Mouse (Mus musculus): Measurements from ENCODE around the gene Psme1. TPM values are rescaled to one million over a fixed set of nuclear protein-coding genes. Genes with fewer than 3 reads are reported as not detected.

Gene Psme1
- 214 and 228 TPM in 2 replicates for polyA plus RNA-seq (2015; fragmentation: Nextera tagmentation; extraction: Ambion mirVana)

GRCm38 (mm10) chr14:55577871-55578667, at the start of gene Psme1:
TSS of gene Psme1 (plus strand) at chr14:55578123.
- Histone ChIP-seq H3K4me2 (peak within 1 kb of the TSS; percentile 91), H3K9me3 (replicated peaks) (no peaks in the 10 kb centered on the region), H3K9ac (replicated peaks) (peak within 1 kb of the TSS; percentile 87), H3K36me3 (peaks cover 21% of the 10 kb centered on the region), H3K27ac (replicated peaks) (peak within 1 kb of the TSS; percentile 89), H3K27me3 (replicated peaks) (no peaks in the 10 kb centered on the region), H3K4me1 (peaks cover 18% of the 10 kb centered on the region), H3K4me3 (replicated peaks) (peak within 1 kb of the TSS; percentile 74)
- ATAC-seq (ENCODE audit: low FRiP score) = peak; percentile 92
- WGBS = under 1% methylated on average over 32 of the region's 32 CpGs

DNA sequence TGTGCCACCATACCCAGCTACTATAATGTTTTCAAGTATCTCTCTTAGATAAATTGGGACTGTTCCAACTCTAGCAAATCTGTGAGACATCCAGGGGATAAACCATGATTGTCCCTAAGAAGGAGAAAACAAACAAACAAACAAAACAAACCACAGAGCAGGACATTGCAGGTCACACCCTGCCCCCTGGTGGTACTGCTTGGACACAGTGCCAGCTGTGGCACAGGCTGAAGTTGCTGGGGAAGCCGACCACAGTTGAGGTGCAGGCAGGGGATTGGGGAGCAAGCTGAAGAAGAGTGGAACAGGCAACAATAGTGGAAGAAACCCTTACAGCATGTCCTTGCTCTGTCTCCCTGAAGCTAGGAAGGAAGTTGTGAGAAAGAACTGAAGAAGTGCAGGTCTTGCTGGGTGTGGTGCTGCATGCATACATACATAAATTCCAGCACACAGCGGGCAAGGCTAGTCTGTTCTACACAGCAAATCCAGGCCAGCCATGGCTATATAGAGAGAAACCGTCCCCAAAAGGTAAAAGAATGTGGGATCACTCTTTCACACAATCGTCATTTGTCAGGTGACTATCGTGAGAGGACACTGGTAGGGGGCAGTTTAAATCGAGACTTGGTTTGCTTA, 41.7 kb upstream of the Psme1 start:
- Histone ChIP-seq H3K27ac (replicated peaks) (no peak overlapping the region), H3K4me2 (no peak overlapping the region), H3K4me1 (peaks cover 18% of the 10 kb centered on the region), H3K36me3 (no peaks in the 10 kb centered on the region), H3K4me3 (replicated peaks) (no peak overlapping the region), H3K27me3 (replicated peaks) (0 out of 2 replicates have a peak, but pooled peaks cover 2% of the 10 kb centered on the region), H3K9me3 (replicated peaks) (no peaks in the 10 kb centered on the region), H3K9ac (replicated peaks) (no peak overlapping the region)
- ATAC-seq (ENCODE audit: low FRiP score) = no peak
- 53% methylated on average over 6 of the region's 6 CpGs for whole genome bisulfite sequencing

DNA sequence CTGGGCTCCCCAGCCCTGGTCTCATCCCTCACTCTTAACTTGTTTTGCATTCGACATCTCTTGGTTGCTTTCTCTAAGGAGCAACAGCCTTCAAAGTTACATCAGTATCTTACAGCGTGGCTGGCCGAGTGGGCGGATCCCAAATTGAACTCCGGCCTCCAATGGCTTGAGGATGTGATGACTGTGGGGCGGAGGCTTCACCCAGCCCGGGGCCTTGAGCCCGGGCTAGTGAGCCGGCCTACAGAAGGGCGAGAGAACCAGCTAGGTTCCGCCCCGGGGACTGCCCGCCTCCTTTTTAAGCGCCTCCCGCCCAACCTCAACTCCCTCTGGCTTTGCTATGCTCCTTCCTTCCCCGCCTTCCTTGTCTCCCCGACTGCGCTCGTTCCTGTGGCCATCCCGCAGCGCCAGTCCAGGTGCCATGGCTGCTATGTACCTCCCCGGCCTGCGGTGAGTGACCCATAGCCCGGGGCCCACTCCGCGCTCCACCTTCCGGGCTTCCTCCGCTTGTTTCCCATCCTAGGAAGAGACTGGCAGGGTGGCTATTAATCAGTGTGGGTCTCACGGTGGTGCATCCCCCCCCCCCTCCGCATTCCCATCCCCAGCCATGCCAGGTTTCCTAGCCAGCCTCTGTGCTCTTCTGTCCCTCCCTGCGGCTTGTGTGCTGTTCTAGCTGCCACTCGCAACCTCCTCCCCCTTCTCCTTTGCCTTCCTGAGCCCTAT, 37.7 kb upstream of the Psme1 start, which contains the start of gene Pck2:
Gene Pck2, plus strand, starts transcription at position 200 of the 720 bp plus-strand sequence.
- 0 out of 2 replicates have a peak, but pooled peaks cover 2% of the 10 kb centered on the region for H3K27me3 ChIP-seq (replicated peaks)
- H3K36me3 ChIP-seq = peaks cover 20% of the 10 kb centered on the region
- H3K27ac ChIP-seq (replicated peaks) = peak within 1 kb of the TSS; percentile 93
- no peaks in the 10 kb centered on the region for H3K9me3 ChIP-seq (replicated peaks)
- peak within 1 kb of the TSS; percentile 59 for H3K4me3 ChIP-seq (replicated peaks)
- under 1% methylated on average over 32 of the region's 32 CpGs for WGBS
- peaks cover 32% of the 10 kb centered on the region for H3K4me1 ChIP-seq
- peak; percentile 86 for ATAC-seq (ENCODE audit: low FRiP score)
- peak within 1 kb of the TSS; percentile 76 for H3K9ac ChIP-seq (replicated peaks)
- H3K4me2 ChIP-seq = peak within 1 kb of the TSS; percentile 80

DNA sequence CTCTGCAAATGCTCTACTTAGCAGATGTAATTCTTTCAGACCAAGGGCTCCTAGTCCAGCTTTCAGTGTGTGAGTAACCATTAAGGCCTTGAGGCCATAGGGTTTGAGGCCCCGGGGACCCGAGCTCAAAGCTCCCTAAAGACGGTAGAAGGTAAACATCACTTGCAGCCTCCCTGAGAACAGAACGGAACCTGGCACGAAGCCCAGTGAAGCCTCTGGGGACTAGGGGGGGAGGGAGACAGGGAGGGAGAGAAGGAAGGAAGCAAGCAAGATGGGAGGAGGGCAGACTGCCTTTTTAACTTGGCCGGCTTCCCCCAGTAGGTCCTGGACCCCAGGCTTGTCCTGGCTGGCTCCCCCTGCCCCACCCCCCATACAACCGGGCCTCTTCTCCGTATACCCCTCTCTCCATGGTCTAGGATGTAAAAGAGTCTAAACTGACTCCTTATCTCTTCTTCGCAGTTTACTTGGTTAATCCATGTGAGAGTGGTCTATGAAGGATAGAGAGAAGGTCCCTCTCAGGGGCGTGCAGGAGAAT, 37.1 kb upstream of the Psme1 start:
- Histone ChIP-seq H3K27ac (replicated peaks) (peak overlapping the region; percentile 93), H3K36me3 (peaks cover 22% of the 10 kb centered on the region), H3K4me2 (peak overlapping the region; percentile 80), H3K9ac (replicated peaks) (peak overlapping the region; percentile 76), H3K4me3 (replicated peaks) (peak overlapping the region; percentile 59), H3K27me3 (replicated peaks) (0 out of 2 replicates have a peak, but pooled peaks cover 2% of the 10 kb centered on the region), H3K4me1 (peaks cover 32% of the 10 kb centered on the region), H3K9me3 (replicated peaks) (no peaks in the 10 kb centered on the region)
- peak; percentile 62 for ATAC-seq (ENCODE audit: low FRiP score)
- WGBS = 7% methylated on average over 10 of the region's 10 CpGs

DNA sequence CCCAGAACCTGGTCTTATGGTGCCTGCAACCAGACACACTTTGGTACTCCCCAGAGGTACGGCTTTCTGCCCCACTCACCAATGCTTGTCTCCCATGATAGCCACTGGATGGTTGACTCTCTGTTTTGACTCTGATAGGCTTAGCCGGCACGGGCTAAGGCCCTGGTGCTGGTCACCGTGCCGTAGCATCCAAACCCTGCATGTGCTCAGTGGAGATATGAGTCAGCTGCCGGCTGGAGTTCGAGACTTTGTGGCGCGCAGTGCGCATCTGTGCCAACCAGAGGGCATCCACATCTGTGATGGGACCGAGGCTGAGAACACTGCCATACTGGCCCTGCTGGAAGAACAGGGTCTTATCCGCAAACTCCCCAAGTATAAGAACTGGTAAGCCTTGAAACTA, 35.7 kb upstream of the Psme1 start:
- Histone ChIP-seq H3K36me3 (peaks cover 25% of the 10 kb centered on the region), H3K9ac (replicated peaks) (no peak overlapping the region), H3K27me3 (replicated peaks) (0 out of 2 replicates have a peak, but pooled peaks cover under 1% of the 10 kb centered on the region), H3K4me3 (replicated peaks) (no peak overlapping the region), H3K27ac (replicated peaks) (no peak overlapping the region), H3K9me3 (replicated peaks) (no peaks in the 10 kb centered on the region), H3K4me2 (no peak overlapping the region), H3K4me1 (peaks cover 32% of the 10 kb centered on the region)
- no peak for ATAC-seq (ENCODE audit: low FRiP score)
- 98% methylated on average over 12 of the region's 12 CpGs for WGBS

DNA sequence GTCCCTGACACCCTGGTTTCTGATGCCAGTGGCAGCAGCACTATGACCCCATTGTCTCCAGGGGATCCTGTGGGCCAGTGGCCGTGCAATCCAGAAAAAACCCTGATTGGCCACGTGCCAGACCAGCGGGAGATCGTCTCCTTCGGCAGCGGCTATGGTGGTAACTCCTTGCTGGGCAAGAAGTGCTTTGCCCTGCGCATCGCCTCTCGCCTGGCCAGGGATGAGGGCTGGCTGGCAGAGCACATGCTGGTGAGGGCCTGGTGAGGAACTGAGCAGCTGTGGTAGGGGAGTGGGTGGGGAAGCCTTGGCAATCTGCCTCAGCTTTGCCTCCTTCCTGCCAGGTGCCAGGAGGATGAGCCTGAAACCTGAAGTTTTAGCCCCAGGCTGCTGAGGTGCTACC, 33.6 kb upstream of the Psme1 start:
- H3K4me1 ChIP-seq = peaks cover 32% of the 10 kb centered on the region
- no peak overlapping the region for H3K4me3 ChIP-seq (replicated peaks)
- peaks cover 45% of the 10 kb centered on the region for H3K36me3 ChIP-seq
- 60% methylated on average over 9 of the region's 9 CpGs for WGBS
- no peak overlapping the region for H3K4me2 ChIP-seq
- ATAC-seq (ENCODE audit: low FRiP score) = no peak
- H3K27ac ChIP-seq (replicated peaks) = no peak overlapping the region
- no peaks in the 10 kb centered on the region for H3K27me3 ChIP-seq (replicated peaks)
- no peak overlapping the region for H3K9ac ChIP-seq (replicated peaks)
- H3K9me3 ChIP-seq (replicated peaks) = no peaks in the 10 kb centered on the region

DNA sequence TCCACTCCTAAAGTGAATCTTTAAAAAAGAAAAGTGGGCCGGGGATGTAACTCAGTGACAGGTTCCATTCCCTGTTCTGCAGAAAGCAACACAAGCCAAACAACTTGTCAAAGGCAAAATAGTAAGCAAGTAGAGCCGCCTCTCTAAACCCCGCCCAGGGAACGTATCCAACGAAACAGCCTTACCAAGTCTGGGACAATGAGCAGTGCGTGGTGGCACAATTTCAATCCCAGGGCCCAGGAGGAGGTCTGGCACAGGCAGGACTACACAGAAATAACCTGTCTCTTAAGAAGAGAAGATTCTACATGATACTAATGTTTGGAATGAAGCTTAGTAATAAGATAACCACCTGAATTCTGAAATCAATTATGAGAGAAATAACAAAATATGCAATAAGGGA, 27.7 kb upstream of the Psme1 start:
- no peak for ATAC-seq (ENCODE audit: low FRiP score)
- Histone ChIP-seq H3K27me3 (replicated peaks) (no peaks in the 10 kb centered on the region), H3K27ac (replicated peaks) (no peak overlapping the region), H3K9ac (replicated peaks) (no peak overlapping the region), H3K36me3 (peaks cover 28% of the 10 kb centered on the region), H3K9me3 (replicated peaks) (no peaks in the 10 kb centered on the region), H3K4me3 (replicated peaks) (no peak overlapping the region), H3K4me2 (no peak overlapping the region), H3K4me1 (no peaks in the 10 kb centered on the region)
- WGBS = 83% methylated on average over 6 of the region's 6 CpGs

- H3K4me2 ChIP-seq = no peak overlapping the region
- no peak overlapping the region for H3K9ac ChIP-seq (replicated peaks)
- WGBS = 58% methylated on average over 5 of the region's 5 CpGs
- H3K27me3 ChIP-seq (replicated peaks) = no peaks in the 10 kb centered on the region
- no peak overlapping the region for H3K4me3 ChIP-seq (replicated peaks)
- H3K36me3 ChIP-seq = peaks cover 24% of the 10 kb centered on the region
- no peaks in the 10 kb centered on the region for H3K9me3 ChIP-seq (replicated peaks)
- no peak overlapping the region for H3K27ac ChIP-seq (replicated peaks)
- no peaks in the 10 kb centered on the region for H3K4me1 ChIP-seq
- no peak for ATAC-seq (ENCODE audit: low FRiP score)
These were observed 26.6 kb upstream of the Psme1 start for GRCm38 (mm10) chr14:55551347-55551746.

GRCm38 (mm10) chr14:55551794-55552193, 26.1 kb upstream of the Psme1 start:
- Histone ChIP-seq H3K4me1 (no peaks in the 10 kb centered on the region), H3K27ac (replicated peaks) (no peak overlapping the region), H3K9ac (replicated peaks) (no peak overlapping the region), H3K9me3 (replicated peaks) (no peaks in the 10 kb centered on the region), H3K4me3 (replicated peaks) (no peak overlapping the region), H3K27me3 (replicated peaks) (no peaks in the 10 kb centered on the region), H3K36me3 (peaks cover 24% of the 10 kb centered on the region), H3K4me2 (no peak overlapping the region)
- WGBS = 96% methylated on average over 8 of the region's 8 CpGs
- ATAC-seq (ENCODE audit: low FRiP score) = no peak

DNA sequence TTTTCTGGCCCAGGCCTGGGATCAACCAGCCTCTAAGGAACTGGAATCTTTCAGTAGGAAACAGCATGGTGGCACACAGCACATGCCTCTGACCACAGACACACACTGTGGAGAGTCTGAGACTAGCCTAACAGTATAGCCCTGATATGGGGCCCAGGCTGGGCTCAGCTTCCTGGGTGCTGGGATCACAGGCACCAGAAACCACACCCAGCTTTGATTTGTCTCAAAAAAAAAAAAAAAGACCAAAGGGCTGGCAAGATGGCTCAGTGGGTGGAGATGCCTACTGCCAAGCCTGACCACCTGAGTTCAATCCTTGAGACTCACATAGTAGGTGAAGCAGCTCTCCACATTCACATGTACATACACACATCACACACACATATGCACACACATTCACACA, 23.3 kb upstream of the Psme1 start:
- no peaks in the 10 kb centered on the region; the same call in 1 of the 2 replicates for H3K36me3 ChIP-seq
- no peak overlapping the region for H3K9ac ChIP-seq (replicated peaks)
- H3K4me1 ChIP-seq = peaks cover 3% of the 10 kb centered on the region
- no peaks in the 10 kb centered on the region for H3K27me3 ChIP-seq (replicated peaks)
- ATAC-seq (ENCODE audit: low FRiP score) = no peak
- H3K4me3 ChIP-seq (replicated peaks) = no peak overlapping the region
- no peaks in the 10 kb centered on the region for H3K9me3 ChIP-seq (replicated peaks)
- no peak overlapping the region for H3K4me2 ChIP-seq
- H3K27ac ChIP-seq (replicated peaks) = no peak overlapping the region

GRCm38 (mm10) chr14:55555788-55556187, 22.1 kb upstream of the Psme1 start:
- H3K4me1 ChIP-seq = peaks cover 3% of the 10 kb centered on the region
- H3K9me3 ChIP-seq (replicated peaks) = no peaks in the 10 kb centered on the region
- H3K9ac ChIP-seq (replicated peaks) = no peak overlapping the region
- ATAC-seq (ENCODE audit: low FRiP score) = no peak
- H3K36me3 ChIP-seq = no peaks in the 10 kb centered on the region
- 89% methylated on average over 3 of the region's 3 CpGs for WGBS
- no peak overlapping the region for H3K4me2 ChIP-seq
- H3K27ac ChIP-seq (replicated peaks) = no peak overlapping the region
- H3K4me3 ChIP-seq (replicated peaks) = no peak overlapping the region
- H3K27me3 ChIP-seq (replicated peaks) = no peaks in the 10 kb centered on the region

Data from neural tube, embryonic 15.5 days (tissue).